Mouse (Mus musculus) liver, embryonic 11.5 days (tissue): ENCODE results near the gene Slc5a6. TPM values are rescaled to one million over a fixed set of nuclear protein-coding genes. Genes with fewer than 3 reads are reported as not detected.

Experiments used
- ATAC-seq: fragments of 200-750 bp; cut with Nextera tagmentation; replicated peaks from 2 replicates; pipeline ENCODE4 v1.8.0; 2017; ENCODE audit warnings: moderate number of reproducible peaks, mild to moderate bottlenecking, moderate TSS enrichment, moderate library complexity; ENCODE audit not compliant: low FRiP score
- DNase-seq: peaks from one replicate; pipeline ENCODE4 v3.0.0-alpha.2; 2017; ENCODE audit warnings: low spot score
- H3K27ac ChIP-seq: fragments of 300-500 bp; sonication (generic); 2 replicates; pipeline ENCODE4 v1.5.1; 2014; ENCODE audit warnings: mild to moderate bottlenecking, low read depth, low read length, control low read depth
- H3K27me3 ChIP-seq: fragments of 300-500 bp; sonication (generic); replicated peaks from 2 replicates; pipeline ENCODE4 v1.6.1; 2014; ENCODE audit warnings: low read length, mixed read lengths; ENCODE audit not compliant: control insufficient read depth, insufficient read depth
- H3K36me3 ChIP-seq: fragments of 300-500 bp; sonication (generic); 2 replicates; pipeline ENCODE4 v1.6.1; 2014; ENCODE audit warnings: mild to moderate bottlenecking, low read length, moderate library complexity, mixed read lengths; ENCODE audit not compliant: control insufficient read depth, insufficient read depth
- H3K4me1 ChIP-seq: fragments of 300-500 bp; sonication (generic); replicated peaks from 2 replicates; pipeline ENCODE4 v1.6.1; 2014; ENCODE audit warnings: low read length, mixed read lengths; ENCODE audit not compliant: control insufficient read depth, insufficient read depth
- H3K4me2 ChIP-seq: fragments of 300-500 bp; sonication (generic); 2 replicates; pipeline ENCODE4 v1.6.1; 2014; ENCODE audit warnings: mild to moderate bottlenecking, control low read depth, moderate library complexity
- H3K4me3 ChIP-seq: fragments of 300-500 bp; sonication (generic); 2 replicates; pipeline ENCODE4 v1.5.1; 2014; ENCODE audit warnings: low read depth, low read length, control low read depth
- H3K9ac ChIP-seq: fragments of 300-500 bp; sonication (generic); 2 replicates; pipeline ENCODE4 v1.6.1; 2014; ENCODE audit warnings: low read depth, low read length, control low read depth
- H3K9me3 ChIP-seq: fragments of 300-500 bp; sonication (generic); 2 replicates; pipeline ENCODE4 v1.6.1; 2016; ENCODE audit warnings: low read length, inconsistent platforms, mixed read lengths; ENCODE audit not compliant: control insufficient read depth
- WGBS: fragments of 180-500 bp; shearing (Covaris S2); extraction: QIAGEN DNeasy Blood & Tissue Kit; methylation state at CpG from one replicate; pipeline ENCODE4 v1.1.7; 2014; 5-methylcytosine and 5-hydroxymethylcytosine counted together
- polyA plus RNA-seq: library from polyadenylated mRNA; unstranded; fragments of >200 nt; fragmentation: Nextera tagmentation; extraction: Ambion mirVana; gene quantifications from 2 replicates; pipeline ENCODE4 v1.2.1, GENCODE M21; 2014

Gene Slc5a6
- polyA plus RNA-seq, 1 experiment from 2014 or later: 9.3 TPM

DNA sequence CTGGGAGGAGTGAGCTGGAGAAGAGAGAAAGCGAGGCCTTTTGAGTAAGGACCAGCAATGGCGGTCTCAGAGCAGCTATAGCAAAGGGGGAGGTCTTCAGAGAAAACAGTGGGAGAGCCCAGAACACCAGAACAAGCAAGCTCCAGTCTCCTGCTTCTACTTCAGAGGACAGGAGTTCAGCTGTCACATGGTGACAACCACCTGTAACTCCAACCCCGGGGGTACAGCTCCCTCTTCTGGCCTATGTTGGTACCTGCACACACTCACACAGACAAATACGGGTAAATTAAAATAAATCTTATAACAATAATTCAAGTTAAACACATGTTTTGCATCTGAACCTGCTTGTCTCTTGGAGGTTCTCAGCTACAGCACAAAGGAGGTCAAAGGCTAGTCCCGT is 50.4 kb downstream of the Slc5a6 start:
- no peaks in the 10 kb centered on the region for H3K9me3 ChIP-seq
- no peaks in the 10 kb centered on the region for H3K4me1 ChIP-seq
- no peak overlapping the region for H3K9ac ChIP-seq
- H3K27me3 ChIP-seq: 0 out of 2 replicates have a peak, but pooled peaks cover 2% of the 10 kb centered on the region
- WGBS: 20% methylated on average over 5 of the region's 5 CpGs
- H3K36me3 ChIP-seq: no peaks in the 10 kb centered on the region
- H3K4me2 ChIP-seq: no peak overlapping the region
- peak; percentile 40 for DNase-seq
- H3K27ac ChIP-seq: no peak overlapping the region
- no peak overlapping the region for H3K4me3 ChIP-seq
- no peak for ATAC-seq

DNA sequence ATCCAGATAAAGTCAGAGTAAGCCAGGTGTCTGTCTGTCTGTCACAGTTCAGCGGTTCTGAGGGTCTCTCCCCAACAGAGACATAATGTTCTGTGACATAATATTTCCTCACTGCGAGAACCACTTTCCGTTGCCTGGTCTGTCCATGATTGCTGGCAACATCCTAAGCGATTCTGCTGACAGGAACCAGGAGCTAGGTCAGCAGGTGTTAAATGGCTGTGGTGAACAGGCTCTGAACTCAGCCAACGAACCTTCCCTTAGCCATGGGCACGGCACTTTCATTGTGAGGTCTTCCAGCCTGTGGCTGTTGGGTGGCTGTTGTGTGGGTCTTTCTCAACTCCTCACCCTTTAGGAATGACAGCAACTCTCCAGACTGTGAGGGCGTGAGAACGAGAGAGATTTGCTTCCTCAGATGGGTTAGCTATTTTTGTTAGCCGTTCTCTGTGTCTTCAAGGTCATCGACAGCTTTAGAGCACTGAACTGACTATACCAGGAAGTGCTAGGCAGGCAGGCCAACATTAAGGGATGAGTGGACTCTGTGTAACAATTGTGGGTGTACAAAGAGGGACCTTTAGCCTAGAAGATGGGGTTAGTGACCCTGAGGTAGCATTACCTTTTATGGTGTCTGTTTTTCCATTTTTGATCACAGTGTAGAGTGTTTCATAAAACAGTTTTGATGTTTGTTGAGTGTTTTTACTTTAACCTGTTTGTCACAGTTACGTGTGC is 53.7 kb downstream of the Slc5a6 start:
- ATAC-seq (no peak), DNase-seq (no peak)
- no peak overlapping the region for H3K4me3 ChIP-seq
- H3K4me2 ChIP-seq: no peak overlapping the region
- no peaks in the 10 kb centered on the region for H3K36me3 ChIP-seq
- WGBS: 63% methylated on average over 11 of the region's 11 CpGs
- H3K4me1 ChIP-seq: no peaks in the 10 kb centered on the region
- no peaks in the 10 kb centered on the region for H3K9me3 ChIP-seq
- H3K27me3 ChIP-seq: 0 out of 2 replicates have a peak, but pooled peaks cover 2% of the 10 kb centered on the region
- no peak overlapping the region for H3K9ac ChIP-seq
- H3K27ac ChIP-seq: no peak overlapping the region

DNA sequence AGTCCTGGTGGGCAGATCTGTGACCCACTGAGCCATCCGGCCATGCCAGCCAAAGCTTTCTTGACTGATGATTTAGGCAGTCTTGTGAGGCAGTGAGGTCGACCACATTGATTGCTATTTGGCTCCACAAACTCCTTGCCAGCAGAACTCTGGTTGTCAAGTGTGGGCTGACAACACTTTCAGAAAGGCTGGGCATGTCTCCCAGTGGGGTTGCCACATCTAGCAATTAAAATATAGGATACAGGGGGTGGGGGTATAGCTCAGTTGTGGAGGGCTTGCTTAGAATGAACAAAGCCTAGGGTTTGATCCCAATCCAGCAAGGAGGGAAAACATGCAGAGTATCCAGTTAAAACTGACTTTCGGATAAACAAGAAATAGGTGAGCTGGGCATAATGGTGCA is 54.6 kb downstream of the Slc5a6 start:
- Histone ChIP-seq H3K27ac (no peak overlapping the region), H3K9ac (no peak overlapping the region)

DNA sequence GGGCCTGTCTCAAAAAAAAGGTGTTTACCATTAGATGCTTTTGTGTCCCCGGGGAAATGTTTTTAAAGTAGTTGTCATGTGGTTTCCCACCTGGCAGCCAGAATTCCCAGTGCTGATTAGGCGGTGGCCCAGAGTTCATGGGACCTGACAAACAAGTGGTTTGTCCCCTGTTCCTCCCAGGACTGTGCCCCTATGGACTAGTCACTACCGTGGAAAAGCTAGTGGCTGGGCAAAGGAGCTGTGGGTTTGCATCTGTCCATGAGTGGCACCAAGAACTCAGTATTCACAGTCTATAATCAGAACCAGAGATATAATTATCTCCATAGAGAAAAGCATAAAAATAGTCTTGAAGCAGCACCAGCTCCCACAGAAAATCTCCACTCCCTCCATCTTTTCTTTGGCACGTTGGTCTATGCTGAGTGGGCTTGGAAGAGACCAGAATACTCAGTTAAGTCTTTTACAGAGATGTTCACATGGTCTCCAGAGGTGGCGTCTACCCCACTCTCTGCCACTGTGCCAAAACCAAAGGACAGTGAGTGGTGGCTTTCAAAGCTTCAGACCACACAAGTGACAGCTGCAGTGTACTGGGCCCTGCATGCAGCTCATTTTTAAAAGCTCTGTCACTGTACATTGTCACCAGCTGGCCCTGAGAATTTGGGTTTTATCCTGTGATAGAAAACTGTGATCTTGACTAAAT is 55.6 kb downstream of the Slc5a6 start:
- H3K9me3 ChIP-seq: no peaks in the 10 kb centered on the region
- H3K9ac ChIP-seq: no peak overlapping the region
- H3K4me3 ChIP-seq: no peak overlapping the region
- no peak for ATAC-seq
- no peak for DNase-seq
- H3K27ac ChIP-seq: no peak overlapping the region
- WGBS: 64% methylated on average over 5 of the region's 5 CpGs
- no peaks in the 10 kb centered on the region for H3K4me1 ChIP-seq
- H3K4me2 ChIP-seq: no peak overlapping the region
- 0 out of 2 replicates have a peak, but pooled peaks cover 2% of the 10 kb centered on the region for H3K27me3 ChIP-seq
- H3K36me3 ChIP-seq: no peaks in the 10 kb centered on the region

More for the DNA sequence above, 54.6 kb downstream of the Slc5a6 start:
- WGBS: 64% methylated on average over 3 of the region's 3 CpGs
- H3K4me2 ChIP-seq: no peak overlapping the region
- no peak overlapping the region for H3K4me3 ChIP-seq
- no peak for ATAC-seq
- H3K36me3 ChIP-seq: no peaks in the 10 kb centered on the region
- 0 out of 2 replicates have a peak, but pooled peaks cover 2% of the 10 kb centered on the region for H3K27me3 ChIP-seq
- no peaks in the 10 kb centered on the region for H3K4me1 ChIP-seq
- H3K9me3 ChIP-seq: no peaks in the 10 kb centered on the region
- no peak for DNase-seq

Other genes starting within 250 kb of the Slc5a6 start
- 7.1 and 7.9 TPM in 2 replicates for gene Mapre3, start 234.3 kb downstream of the Slc5a6 start, polyA plus RNA-seq
- gene Tmem214, start 180.9 kb downstream of the Slc5a6 start, polyA plus RNA-seq: 66.5 and 67.2 TPM in 2 replicates
- gene Agbl5, start 160.2 kb downstream of the Slc5a6 start, polyA plus RNA-seq: 12.4 and 14.4 TPM in 2 replicates
- gene Ost4, start 141.1 kb downstream of the Slc5a6 start, polyA plus RNA-seq: 467 and 501 TPM in 2 replicates
- 89.5 and 95.1 TPM in 2 replicates for gene Emilin1, start 135.5 kb downstream of the Slc5a6 start, polyA plus RNA-seq
- 58.6 and 60.2 TPM in 2 replicates for gene Khk, start 127.5 kb downstream of the Slc5a6 start, polyA plus RNA-seq
- gene Cgref1, start 103.3 kb downstream of the Slc5a6 start, polyA plus RNA-seq: 5.4 and 8.2 TPM in 2 replicates
- gene Preb, start 88.6 kb downstream of the Slc5a6 start, polyA plus RNA-seq: 111 and 118 TPM in 2 replicates
- 0.04 TPM in 2 replicates for gene Tcf23, start 80.3 kb downstream of the Slc5a6 start, polyA plus RNA-seq
- gene Atraid, start 612 bp downstream of the Slc5a6 start, polyA plus RNA-seq: 68.5 and 72.4 TPM in 2 replicates
- 65.0 and 66.0 TPM in 2 replicates for gene Cad, start 5.9 kb upstream of the Slc5a6 start, polyA plus RNA-seq
- not detected in 2 replicates for gene Dnajc5g, start 57.4 kb upstream of the Slc5a6 start, polyA plus RNA-seq
- 1.1 and 1.4 TPM in 2 replicates for gene Slc30a3, start 59.3 kb upstream of the Slc5a6 start, polyA plus RNA-seq
- 0.43 TPM in 1 of 2 replicates, not detected in the other for gene Trim54, start 67.8 kb upstream of the Slc5a6 start, polyA plus RNA-seq
- not detected in 2 replicates for gene Ucn, start 89.9 kb upstream of the Slc5a6 start, polyA plus RNA-seq
- gene Mpv17, start 105.3 kb upstream of the Slc5a6 start, polyA plus RNA-seq: 40.9 and 50.4 TPM in 2 replicates
- gene Gm29609, start 131.0 kb upstream of the Slc5a6 start, polyA plus RNA-seq: 0.64 and 1.5 TPM in 2 replicates
- gene Gtf3c2, start 131.2 kb upstream of the Slc5a6 start, polyA plus RNA-seq: 77.2 and 79.5 TPM in 2 replicates
- gene Snx17, start 144.3 kb upstream of the Slc5a6 start, polyA plus RNA-seq: 87.6 and 94.7 TPM in 2 replicates
- gene Eif2b4, start 144.5 kb upstream of the Slc5a6 start, polyA plus RNA-seq: 93.2 and 98.1 TPM in 2 replicates
- gene Zfp513, start 153.4 kb upstream of the Slc5a6 start, polyA plus RNA-seq: 4.7 and 6.2 TPM in 2 replicates
- gene Ppm1g, start 171.8 kb upstream of the Slc5a6 start, polyA plus RNA-seq: 220 and 242 TPM in 2 replicates
- 95.6 and 98.1 TPM in 2 replicates for gene Nrbp1, start 191.9 kb upstream of the Slc5a6 start, polyA plus RNA-seq
- 0.36 TPM in 1 of 2 replicates, not detected in the other for gene Gm9970, start 192.3 kb upstream of the Slc5a6 start, polyA plus RNA-seq
- 11.6 and 12.0 TPM in 2 replicates for gene Krtcap3, start 202.8 kb upstream of the Slc5a6 start, polyA plus RNA-seq
- gene Ift172, start 242.2 kb upstream of the Slc5a6 start, polyA plus RNA-seq: 15.3 and 17.4 TPM in 2 replicates
- gene Fndc4, start 247.2 kb upstream of the Slc5a6 start, polyA plus RNA-seq: 24.2 TPM in 2 replicates
- 11.3 and 12.1 TPM in 2 replicates for gene Gckr, start 248.5 kb upstream of the Slc5a6 start, polyA plus RNA-seq